Mouse (Mus musculus): Measurements from ENCODE around the gene Rfwd3. TPM values are rescaled to one million over a fixed set of nuclear protein-coding genes. Genes with fewer than 3 reads are reported as not detected.
A peak's percentile ranks its signal among the peaks of the same experiment; 100 is the strongest.
"Not testable (repeated sequence)": the region's sequence is repeated elsewhere in the genome, so short reads cannot be mapped to it uniquely, and the experiment has no call there.

Rfwd3 gene
- polyA plus RNA-seq, 1 experiment = 7.0 TPM

DNA sequence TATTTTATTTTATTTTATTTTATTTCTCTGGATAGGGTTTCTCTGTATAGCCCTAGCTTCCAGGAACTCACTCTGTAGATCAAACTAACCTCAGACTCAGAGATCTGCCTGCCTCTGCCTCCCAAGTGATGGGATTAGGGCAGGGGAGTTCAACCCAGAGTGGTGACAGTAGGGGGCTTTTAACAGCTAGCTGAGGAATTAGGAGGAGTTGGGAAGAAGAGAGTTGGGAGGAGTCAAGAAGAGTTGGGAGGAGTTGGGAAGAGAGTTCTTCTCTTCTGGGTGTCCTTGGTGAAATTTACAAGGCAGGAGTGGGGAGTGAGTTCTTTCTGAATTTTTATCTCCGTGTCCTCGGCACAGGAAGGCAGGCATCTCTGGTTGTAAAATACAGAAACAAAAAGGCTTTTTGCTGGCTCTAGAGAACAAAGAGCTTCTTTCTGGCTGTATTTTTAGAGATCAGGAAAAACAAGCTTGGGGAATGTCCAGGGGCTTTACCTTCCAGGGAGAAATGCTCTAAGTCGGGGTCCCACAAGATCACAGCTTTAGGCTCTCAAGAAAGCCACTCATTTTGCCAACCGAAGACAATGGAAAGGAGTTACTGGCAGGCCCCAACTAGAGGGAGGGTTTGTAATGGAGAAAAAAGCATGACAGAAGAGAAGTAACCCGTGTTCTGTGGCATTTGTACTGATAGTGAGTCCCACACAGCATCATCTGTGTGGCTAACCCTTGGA lies 3.2 kb upstream of the Rfwd3 start:
- H3K4me1 ChIP-seq (ENCODE audit: control insufficient read depth, insufficient read depth, insufficient read length, low read length); H3K27ac ChIP-seq (replicated peaks; ENCODE audit: low read depth, low read length); H3K4me3 ChIP-seq (ENCODE audit: insufficient read depth, low read depth, low read length): not testable (repeated sequence)

DNA sequence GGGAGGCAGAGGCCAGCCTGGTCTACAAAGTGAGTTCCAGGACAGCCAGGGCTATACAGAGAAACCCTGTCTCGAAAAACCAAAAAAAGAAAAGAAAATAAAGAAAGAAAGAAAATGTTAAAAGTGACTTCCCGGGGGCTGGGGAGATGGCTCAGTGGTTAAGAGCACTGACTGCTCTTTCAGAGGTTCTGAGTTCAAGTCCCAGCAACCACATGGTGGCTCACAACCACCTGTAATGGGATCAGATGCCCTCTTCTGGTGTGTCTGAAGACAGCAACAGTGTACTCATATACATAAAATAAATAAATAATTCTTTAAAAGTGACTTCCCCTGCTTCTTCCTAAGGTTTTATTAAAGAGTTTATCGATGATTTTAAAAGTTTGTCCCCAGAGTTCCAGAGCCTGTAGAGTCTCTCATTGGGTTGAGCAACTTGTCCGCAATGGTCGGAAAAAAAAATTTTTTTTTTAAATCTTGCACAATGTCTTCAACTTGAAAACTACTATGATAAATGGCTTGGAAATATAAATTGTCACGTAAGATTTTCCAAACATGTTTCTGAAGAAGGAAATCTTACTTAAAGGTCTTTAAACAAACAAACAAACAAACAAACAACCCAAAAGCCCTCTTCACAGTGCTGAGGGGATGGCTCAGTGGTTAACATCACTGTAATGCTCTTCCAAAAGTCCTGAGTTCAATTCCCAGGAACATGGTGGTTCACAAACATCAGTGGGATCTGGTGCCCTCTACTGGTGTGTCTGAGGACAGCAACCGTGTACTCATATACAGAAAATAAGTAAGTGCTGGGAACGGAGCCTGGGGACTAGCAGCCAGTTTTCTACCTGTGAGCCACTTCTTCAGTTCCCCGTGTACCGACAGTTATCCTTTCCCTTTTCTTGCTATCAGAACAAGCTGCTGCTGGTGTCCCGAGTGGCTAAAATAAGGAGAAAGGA lies 850 bp upstream of the Rfwd3 start:
- Histone ChIP-seq H3K27ac (replicated peaks; ENCODE audit: low read depth, low read length) (peak overlapping the region; percentile 72; the same call in 1 of the 2 replicates), H3K4me1 (ENCODE audit: control insufficient read depth, insufficient read depth, insufficient read length, low read length) (no peaks in the 10 kb centered on the region), H3K4me3 (ENCODE audit: insufficient read depth, low read depth, low read length) (0 out of 2 replicates have a peak overlapping the region, but pooled peaks have one; percentile 12)

DNA sequence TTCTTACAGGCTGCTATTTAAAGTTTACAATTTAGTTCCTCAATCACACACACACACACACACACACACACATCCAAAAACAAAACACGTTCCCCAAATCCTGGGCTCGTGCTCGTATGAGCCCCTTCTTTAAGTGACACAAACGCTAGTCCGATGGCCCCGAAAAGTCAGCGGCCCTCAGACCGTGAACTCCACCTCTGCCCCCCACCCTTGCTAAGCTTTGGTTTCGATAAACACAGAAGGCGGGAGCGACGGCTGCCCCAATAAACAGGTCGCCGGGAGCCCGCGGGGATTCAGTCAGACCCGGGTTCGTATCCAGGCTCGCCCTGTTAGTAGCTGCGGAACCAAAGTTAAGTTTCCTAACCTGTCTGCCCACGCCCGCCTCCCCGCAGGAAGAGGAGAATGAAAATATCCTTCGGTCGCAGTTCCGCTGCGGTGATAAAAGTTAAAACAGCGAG lies 630 bp downstream of the Rfwd3 start:
- peak overlapping the region; percentile 37; the same call in 1 of the 2 replicates for H3K27ac ChIP-seq (replicated peaks; ENCODE audit: low read depth, low read length)
- H3K4me3 ChIP-seq (ENCODE audit: insufficient read depth, low read depth, low read length) = peak overlapping the region; percentile 92
- no peaks in the 10 kb centered on the region for H3K4me1 ChIP-seq (ENCODE audit: control insufficient read depth, insufficient read depth, insufficient read length, low read length)

DNA sequence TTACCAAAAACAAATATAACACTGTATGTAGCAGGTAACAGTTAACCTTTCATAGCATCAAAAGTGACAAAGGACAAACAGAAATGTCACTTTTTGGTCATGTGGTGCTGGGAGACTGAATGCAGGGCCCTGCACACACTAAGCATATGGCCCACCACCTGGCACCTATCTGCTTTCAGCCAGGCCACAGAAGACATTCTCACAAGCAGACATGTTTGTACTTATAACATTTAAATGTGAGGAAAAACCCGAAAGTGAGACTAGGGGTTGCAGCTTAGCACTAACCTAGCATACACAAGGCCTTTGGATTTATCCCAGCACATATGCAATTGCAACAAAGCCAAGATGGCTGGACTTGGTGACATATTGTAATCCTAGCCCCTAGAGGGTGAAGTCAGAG lies 2.0 kb downstream of the Rfwd3 start:
- Histone ChIP-seq H3K4me1 (ENCODE audit: control insufficient read depth, insufficient read depth, insufficient read length, low read length) (no peaks in the 10 kb centered on the region), H3K4me3 (ENCODE audit: insufficient read depth, low read depth, low read length) (no peak overlapping the region)

DNA sequence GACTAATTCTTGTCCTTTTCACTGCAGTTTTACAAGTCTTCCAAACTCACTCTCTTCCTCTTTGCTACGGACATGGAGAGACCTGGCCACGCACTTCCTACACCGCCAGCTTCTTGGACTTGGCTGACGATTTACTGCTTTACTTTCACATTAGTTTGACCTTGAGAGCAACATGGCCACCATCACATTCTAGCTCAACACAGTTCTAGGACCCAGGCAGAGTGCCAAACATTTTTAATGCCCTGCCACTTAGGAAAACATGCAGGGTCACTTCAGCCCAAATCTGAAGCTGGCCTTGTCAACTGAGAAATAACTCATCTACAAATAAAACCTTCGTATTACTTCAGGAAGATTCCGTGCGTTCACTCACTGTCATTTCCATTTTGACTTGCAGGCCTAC lies 8.3 kb downstream of the Rfwd3 start:
- Histone ChIP-seq H3K4me3 (ENCODE audit: insufficient read depth, low read depth, low read length) (no peak overlapping the region), H3K27ac (replicated peaks; ENCODE audit: low read depth, low read length) (peak overlapping the region; percentile 84), H3K4me1 (ENCODE audit: control insufficient read depth, insufficient read depth, insufficient read length, low read length) (no peaks in the 10 kb centered on the region)

More for the DNA sequence above, 2.0 kb downstream of the Rfwd3 start:
- H3K27ac ChIP-seq (replicated peaks; ENCODE audit: low read depth, low read length) = no peak overlapping the region

DNA sequence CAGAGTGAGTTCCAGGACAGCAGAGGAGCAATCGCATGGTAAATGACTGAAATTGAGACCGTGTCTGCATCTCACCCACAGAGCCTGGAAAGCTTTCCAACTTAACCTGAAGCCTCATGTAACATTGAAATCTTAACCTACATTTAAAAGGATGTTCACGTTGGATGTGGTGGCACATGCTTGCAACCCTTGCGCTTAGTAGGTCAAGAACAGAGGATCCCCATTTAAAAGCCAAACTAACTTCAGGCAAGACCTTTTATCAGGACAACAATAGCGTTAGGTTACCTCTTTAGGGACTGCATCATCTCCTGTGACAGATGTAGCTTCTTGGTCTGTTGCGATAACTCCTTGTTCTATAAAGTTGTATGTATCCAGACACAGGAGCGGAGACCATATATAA lies 9.4 kb downstream of the Rfwd3 start:
- H3K4me1 ChIP-seq (ENCODE audit: control insufficient read depth, insufficient read depth, insufficient read length, low read length) = no peaks in the 10 kb centered on the region
- no peak overlapping the region for H3K4me3 ChIP-seq (ENCODE audit: insufficient read depth, low read depth, low read length)
- H3K27ac ChIP-seq (replicated peaks; ENCODE audit: low read depth, low read length) = no peak overlapping the region

DNA sequence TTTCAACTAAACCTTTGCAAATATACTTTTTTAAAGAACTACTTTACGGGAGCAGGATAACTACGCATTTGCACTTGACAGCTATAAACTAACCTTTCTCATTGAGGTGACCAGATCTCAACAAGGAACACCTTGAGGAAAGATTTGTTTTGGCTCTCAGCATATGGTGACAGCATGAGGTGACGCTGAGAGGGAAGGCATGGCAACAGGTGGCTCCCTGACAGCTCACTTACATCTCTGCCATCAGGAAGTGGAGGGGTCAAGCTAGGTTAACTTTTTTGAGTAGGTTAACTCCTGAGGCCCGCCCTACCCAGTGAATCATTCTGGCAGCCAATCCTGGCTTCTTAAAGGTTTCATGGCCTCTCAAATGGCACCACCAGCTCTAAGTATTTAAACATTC lies 14.4 kb downstream of the Rfwd3 start:
- Histone ChIP-seq H3K27ac (replicated peaks; ENCODE audit: low read depth, low read length) (no peak overlapping the region), H3K4me3 (ENCODE audit: insufficient read depth, low read depth, low read length) (no peak overlapping the region)

DNA sequence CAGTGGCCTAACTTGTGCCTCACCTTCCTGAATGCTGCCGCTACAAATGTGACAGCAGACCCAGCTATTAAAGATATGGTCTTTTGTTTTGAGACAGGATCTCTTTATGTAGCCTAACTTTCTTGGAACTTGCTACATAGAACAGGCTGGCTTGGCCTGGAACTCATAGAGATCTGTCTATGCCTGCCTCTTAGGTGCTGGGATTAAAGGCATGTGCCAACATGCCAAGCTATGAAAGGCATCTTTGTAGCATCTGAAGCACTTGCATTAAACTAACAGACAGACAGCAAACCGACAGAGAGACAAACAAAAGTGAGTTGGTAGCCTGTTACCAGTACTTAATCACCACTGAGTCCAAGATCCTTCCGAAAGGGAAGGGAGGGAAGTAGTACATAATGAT lies 17.9 kb downstream of the Rfwd3 start:
- no peak overlapping the region for H3K27ac ChIP-seq (replicated peaks; ENCODE audit: low read depth, low read length)
- H3K4me3 ChIP-seq (ENCODE audit: insufficient read depth, low read depth, low read length) = no peak overlapping the region
- no peaks in the 10 kb centered on the region for H3K4me1 ChIP-seq (ENCODE audit: control insufficient read depth, insufficient read depth, insufficient read length, low read length)

More for the DNA sequence above, 14.4 kb downstream of the Rfwd3 start:
- H3K4me1 ChIP-seq (ENCODE audit: control insufficient read depth, insufficient read depth, insufficient read length, low read length) = no peaks in the 10 kb centered on the region

DNA sequence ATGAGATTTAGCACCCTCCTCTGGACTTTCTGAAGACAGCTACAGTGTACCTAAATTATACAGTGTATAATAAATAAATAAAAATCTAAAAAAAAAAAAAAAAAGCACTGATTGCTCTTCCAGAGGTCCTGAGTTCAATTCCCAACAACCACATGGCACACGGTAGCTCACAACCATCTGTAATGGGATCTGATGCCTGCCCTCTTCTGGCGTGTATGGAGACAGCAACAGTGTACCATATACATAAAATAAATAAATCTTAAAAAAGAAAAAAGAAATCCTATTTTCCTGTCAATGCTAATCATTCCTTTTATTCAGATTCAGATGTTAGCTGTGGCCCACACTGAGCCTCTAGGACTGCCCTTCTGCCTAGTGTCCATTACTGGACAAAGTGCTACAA lies 31.7 kb downstream of the Rfwd3 start:
- H3K4me3 ChIP-seq (ENCODE audit: insufficient read depth, low read depth, low read length) = no peak overlapping the region
- H3K4me1 ChIP-seq (ENCODE audit: control insufficient read depth, insufficient read depth, insufficient read length, low read length) = no peaks in the 10 kb centered on the region
- H3K27ac ChIP-seq (replicated peaks; ENCODE audit: low read depth, low read length) = no peak overlapping the region

DNA sequence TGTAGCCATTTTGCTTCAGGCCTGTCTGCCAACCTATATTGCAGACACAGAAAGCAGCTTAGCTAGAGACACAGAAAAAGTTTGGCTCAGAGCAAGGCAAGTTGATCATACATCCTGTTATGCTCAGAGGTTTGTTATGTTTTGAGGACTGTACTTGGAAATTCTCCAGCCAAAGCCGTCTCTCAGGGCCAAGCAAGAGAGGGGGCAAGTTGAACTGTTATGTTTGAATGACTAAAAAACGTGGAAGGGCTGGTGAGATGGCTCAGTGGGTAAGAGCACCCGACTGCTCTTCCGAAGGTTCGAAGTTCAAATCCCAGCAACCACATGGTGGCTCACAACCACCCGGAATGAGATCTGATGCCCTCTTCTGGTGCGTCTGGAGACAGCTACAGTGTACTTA lies 33.9 kb downstream of the Rfwd3 start:
- not testable (repeated sequence) for H3K4me3 ChIP-seq (ENCODE audit: insufficient read depth, low read depth, low read length); H3K27ac ChIP-seq (replicated peaks; ENCODE audit: low read depth, low read length); H3K4me1 ChIP-seq (ENCODE audit: control insufficient read depth, insufficient read depth, insufficient read length, low read length)

DNA sequence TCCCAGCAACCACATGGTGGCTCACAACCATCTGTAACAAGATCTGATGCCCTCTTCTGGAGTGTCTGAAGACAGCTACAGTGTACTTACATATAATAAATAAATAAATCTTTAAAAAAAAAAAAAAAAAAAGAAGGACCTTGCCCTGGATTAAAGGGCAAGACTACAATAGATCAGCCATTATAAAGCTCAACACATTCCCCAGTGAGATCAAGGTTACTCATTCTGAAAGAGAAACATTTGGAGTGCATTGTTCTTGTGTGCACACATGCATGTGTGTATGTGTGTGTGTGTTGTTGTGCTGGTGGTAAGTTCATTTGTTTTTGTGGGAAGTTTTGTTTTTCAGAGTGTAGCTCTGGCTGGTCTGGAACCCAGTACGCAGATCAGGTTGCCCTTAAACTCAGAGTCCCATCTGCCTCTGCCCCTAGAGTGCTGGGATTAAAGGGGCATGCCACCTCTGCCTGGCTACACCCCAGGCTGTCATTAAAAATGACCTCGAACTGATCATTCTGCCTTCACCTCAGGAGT lies 35.3 kb downstream of the Rfwd3 start:
- no peaks in the 10 kb centered on the region for H3K4me1 ChIP-seq (ENCODE audit: control insufficient read depth, insufficient read depth, insufficient read length, low read length)

DNA sequence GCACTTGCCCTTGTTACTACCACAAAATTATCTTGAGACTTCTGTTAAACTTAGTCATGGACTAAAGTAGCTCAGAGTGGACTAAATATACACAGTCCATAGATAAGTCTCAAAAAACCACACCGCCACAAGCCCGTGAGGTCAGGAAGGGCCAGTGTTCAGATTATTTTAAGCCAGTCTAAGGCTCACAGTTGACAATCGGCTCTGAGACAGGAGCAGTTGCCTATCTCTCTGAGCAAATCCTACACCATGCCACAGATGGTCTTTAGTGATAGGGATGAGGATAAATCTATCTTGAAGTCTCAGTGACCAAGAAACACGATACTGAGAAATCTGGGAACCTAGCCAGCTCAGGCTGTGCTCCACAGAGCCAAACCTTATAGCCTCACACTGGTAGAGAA lies 38.0 kb downstream of the Rfwd3 start:
- Histone ChIP-seq H3K4me1 (ENCODE audit: control insufficient read depth, insufficient read depth, insufficient read length, low read length) (no peaks in the 10 kb centered on the region), H3K27ac (replicated peaks; ENCODE audit: low read depth, low read length) (no peak overlapping the region)

More for the DNA sequence above, 35.3 kb downstream of the Rfwd3 start:
- no peak overlapping the region for H3K27ac ChIP-seq (replicated peaks; ENCODE audit: low read depth, low read length)
- no peak overlapping the region for H3K4me3 ChIP-seq (ENCODE audit: insufficient read depth, low read depth, low read length)

DNA sequence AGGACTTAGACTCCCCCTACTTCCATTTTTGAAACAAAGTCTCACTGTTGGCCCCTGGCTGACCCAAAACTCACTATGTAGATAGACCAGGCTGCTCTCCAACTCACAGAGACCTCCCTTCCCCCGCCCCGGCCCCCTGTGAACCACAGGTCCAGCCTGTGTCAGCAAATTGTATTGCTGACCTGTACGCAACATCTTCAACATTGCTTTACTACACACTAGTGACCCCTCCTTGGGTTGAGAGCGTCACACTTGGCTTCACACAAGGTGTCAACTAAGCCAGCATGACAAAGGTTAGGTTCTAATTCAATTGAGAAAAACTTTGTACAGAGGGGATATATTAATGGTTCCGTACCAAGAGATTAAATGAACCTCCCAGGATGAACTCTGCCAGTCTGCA lies 39.8 kb downstream of the Rfwd3 start:
- Histone ChIP-seq H3K4me3 (ENCODE audit: insufficient read depth, low read depth, low read length) (no peak overlapping the region), H3K27ac (replicated peaks; ENCODE audit: low read depth, low read length) (no peak overlapping the region), H3K4me1 (ENCODE audit: control insufficient read depth, insufficient read depth, insufficient read length, low read length) (no peaks in the 10 kb centered on the region)

More for the DNA sequence above, 38.0 kb downstream of the Rfwd3 start:
- no peak overlapping the region for H3K4me3 ChIP-seq (ENCODE audit: insufficient read depth, low read depth, low read length)

DNA sequence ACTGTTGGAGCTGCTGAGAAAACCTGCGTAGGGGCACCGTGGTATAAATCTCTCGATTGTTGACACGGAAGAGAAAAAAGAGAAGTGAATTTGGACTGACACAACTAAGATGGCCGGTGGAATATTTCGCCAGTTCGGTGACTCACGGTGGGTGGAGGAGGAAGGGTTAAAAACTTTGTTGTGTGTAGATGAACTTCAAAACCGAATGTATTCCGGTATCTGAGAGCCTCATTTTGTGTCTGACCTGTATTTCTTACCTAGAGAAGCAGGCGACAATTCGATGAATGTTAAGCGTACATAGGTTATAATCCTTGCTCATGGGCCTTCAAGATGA lies 40.6 kb downstream of the Rfwd3 start:
- Histone ChIP-seq H3K4me1 (ENCODE audit: control insufficient read depth, insufficient read depth, insufficient read length, low read length) (no peaks in the 10 kb centered on the region), H3K27ac (replicated peaks; ENCODE audit: low read depth, low read length) (peak overlapping the region; percentile 71), H3K4me3 (ENCODE audit: insufficient read depth, low read depth, low read length) (peak overlapping the region; percentile 94)

DNA sequence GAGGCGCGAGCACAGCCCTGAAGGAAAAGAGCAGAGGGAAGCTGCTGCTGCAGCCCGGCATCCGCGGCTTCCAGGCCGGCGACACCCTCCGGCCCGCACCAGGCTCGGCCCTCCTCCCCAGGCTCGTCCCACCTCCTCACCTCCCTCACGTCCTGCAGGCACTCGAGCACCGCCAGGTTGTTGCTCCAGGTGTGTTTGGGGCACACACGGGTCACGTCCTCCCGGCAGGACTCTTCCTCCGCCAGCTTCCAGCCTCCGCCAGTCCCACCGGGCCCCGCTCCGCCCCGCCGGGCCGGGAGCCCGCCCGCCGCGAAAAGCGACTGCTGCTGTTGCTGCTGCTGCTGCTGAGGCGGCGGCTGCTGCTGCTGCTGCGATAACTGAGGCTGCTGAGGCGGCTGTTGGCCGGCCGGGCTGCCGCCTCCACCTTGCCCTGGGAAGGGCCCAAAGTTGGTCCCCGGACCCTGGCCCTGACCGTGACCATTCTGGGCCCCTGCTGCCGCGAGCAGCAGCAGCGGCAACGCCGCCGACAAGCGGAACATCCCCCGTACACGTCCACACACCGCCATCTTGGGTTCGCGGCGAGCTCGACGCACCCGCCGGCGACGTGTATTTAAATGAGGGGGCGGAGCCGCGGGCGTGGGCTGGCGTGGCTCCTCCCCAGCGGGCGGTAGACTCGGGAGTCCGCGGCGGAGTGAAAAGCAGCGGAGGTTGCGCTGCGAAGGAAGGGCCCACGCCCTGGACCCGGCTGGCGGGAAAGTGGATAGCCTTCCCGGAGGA lies 41.2 kb downstream of the Rfwd3 start, which contains the start of gene Glg1:
TSS of gene Glg1 (minus strand) at position 586 of the 777 bp plus-strand sequence.
- Histone ChIP-seq H3K4me1 (ENCODE audit: control insufficient read depth, insufficient read depth, insufficient read length, low read length) (no peaks in the 10 kb centered on the region), H3K27ac (replicated peaks; ENCODE audit: low read depth, low read length) (peak within 1 kb of the TSS; percentile 71), H3K4me3 (ENCODE audit: insufficient read depth, low read depth, low read length) (peak within 1 kb of the TSS; percentile 94)
